9 mouse cellular contexts compared by ENCODE assay signal in genomic region chr5:118108124-118108793, GRCm38 (mm10). TPM values are rescaled to one million over a fixed set of nuclear protein-coding genes. Genes with fewer than 3 reads are reported as not detected.
DNase-seq lines count a peak whose midpoint lies in the region; ATAC-seq and TF ChIP-seq lines count a peak whose summit lies in the region.
"Had no signal": no experiment of that assay in that cellular context is flagged by ENCODE, and none has a peak within 500 bp of the region (broad histone marks: within the 10 kb centered on the region; RNA-seq: fewer than 3 reads in every experiment).

No protein-coding gene starts in this region.

- H3K4me1 ChIP-seq in lung, embryonic 16.5 days (replicated peaks; ENCODE audit: control insufficient read depth, insufficient read depth, low read length) = peaks cover 6% of the 10 kb centered on the region; the same call in 1 of the 2 replicates
- no peaks in the 10 kb centered on the region for H3K4me1 ChIP-seq in lung, postnatal 0 days (ENCODE audit: insufficient read depth, low read depth, low read length)
- H3K4me1 ChIP-seq: liver, embryonic 15.5 days had no signal

- TF ChIP-seq EP300 in lung, postnatal 0 days (IDR thresholded peaks at IDR 0.05) = no peak

- ATAC-seq in lung, embryonic 16.5 days (ENCODE audit: low read depth) = 0 out of 2 replicates have a peak, but pooled peaks have one; percentile 49
- no peak for ATAC-seq in lung, postnatal 0 days
- ATAC-seq in monocyte, adult 5-6 weeks (replicated peaks; ENCODE audit: insufficient number of reproducible peaks, low FRiP score, low TSS enrichment, poor library complexity, severe bottlenecking) = no peak
- ATAC-seq in megakaryocyte-erythroid progenitor cell, adult 5-6 weeks (replicated peaks; ENCODE audit: low FRiP score, low TSS enrichment, poor library complexity, severe bottlenecking) = no peak

- WGBS in lung, embryonic 16.5 days = 77% methylated on average over 17 of the region's 17 CpGs
- WGBS in lung, postnatal 0 days = 84% methylated on average over 17 of the region's 17 CpGs

- H3K27ac ChIP-seq in lung, embryonic 16.5 days (ENCODE audit: low read length) = no peak overlapping the region
- no peak overlapping the region for H3K27ac ChIP-seq in lung, postnatal 0 days (ENCODE audit: low read length)
- H3K27ac ChIP-seq: liver, embryonic 15.5 days had no signal

- H3K4me3 ChIP-seq in lung, embryonic 16.5 days (ENCODE audit: low read length) = no peak overlapping the region
- no peak overlapping the region for H3K4me3 ChIP-seq in lung, postnatal 0 days (ENCODE audit: low read depth, low read length)
- H3K4me3 ChIP-seq: liver, embryonic 15.5 days had no signal

- H3K9ac ChIP-seq in lung, embryonic 16.5 days (ENCODE audit: low read length) = no peak overlapping the region
- H3K9ac ChIP-seq in lung, postnatal 0 days (replicated peaks; ENCODE audit: low read depth) = no peak overlapping the region
- H3K9ac ChIP-seq: liver, embryonic 15.5 days had no signal

- no peak for TF ChIP-seq CTCF in lung, postnatal 0 days (IDR thresholded peaks at IDR 0.05)

- H3K9me3 ChIP-seq in lung, embryonic 16.5 days (ENCODE audit: control insufficient read depth, low read length) = no peaks in the 10 kb centered on the region
- H3K9me3 ChIP-seq in lung, postnatal 0 days (ENCODE audit: low read length) = no peaks in the 10 kb centered on the region
- H3K9me3 ChIP-seq: liver, embryonic 15.5 days had no signal

- H3K27me3 ChIP-seq in lung, embryonic 16.5 days (ENCODE audit: control insufficient read depth, insufficient read depth, low read depth, low read length) = no peaks in the 10 kb centered on the region
- H3K27me3 ChIP-seq in lung, postnatal 0 days (replicated peaks; ENCODE audit: insufficient read depth, low read length) = no peaks in the 10 kb centered on the region
- H3K27me3 ChIP-seq: liver, embryonic 15.5 days had no signal

- no peak overlapping the region for H3K4me2 ChIP-seq in lung, embryonic 16.5 days (ENCODE audit: low read depth, low read length)
- no peak overlapping the region for H3K4me2 ChIP-seq in lung, postnatal 0 days (replicated peaks; ENCODE audit: low read depth, low read length)
- H3K4me2 ChIP-seq: liver, embryonic 15.5 days had no signal

- peaks cover 11% of the 10 kb centered on the region for H3K36me3 ChIP-seq in lung, embryonic 16.5 days (ENCODE audit: control insufficient read depth, insufficient read depth, low read length)
- H3K36me3 ChIP-seq in lung, postnatal 0 days (ENCODE audit: insufficient read depth, low read length) = peaks cover 21% of the 10 kb centered on the region

- no peak for DNase-seq in lung, postnatal 0 days (ENCODE audit: low spot score)
- peak; percentile 93 for DNase-seq in cerebellum, postnatal 36 days
- peak; percentile 43 for DNase-seq in layer of hippocampus, adult 9-10 months (ENCODE audit: low spot score)
- DNase-seq in right cerebral cortex, postnatal 10 days (ENCODE audit: low spot score in 2 of 2) = peak; percentile 83 to 87
- no peak for DNase-seq in kidney, postnatal 14 days

RNA-seq across cellular contexts. Expression of gene Fbxw8, which starts 47.0 kb away (rescaled TPM):
- polyA plus RNA-seq in lung, embryonic 16.5 days (2015; fragmentation: Nextera tagmentation; extraction: Ambion mirVana) = 26.0 and 26.7 TPM in 2 replicates
- 27.9 and 31.0 TPM in 2 replicates for polyA plus RNA-seq in lung, postnatal 0 days (2015; fragmentation: Nextera tagmentation; extraction: Ambion mirVana)
- total RNA-seq in monocyte, adult 5-6 weeks (2017) = 10.3 to 18.2 TPM (median 12.6 TPM) in 3 replicates
- 18.1 and 25.3 TPM in 2 replicates for total RNA-seq in megakaryocyte-erythroid progenitor cell, adult 5-6 weeks (2014; fragmentation: Nextera tagmentation)
- total RNA-seq in megakaryocyte-erythroid progenitor cell, adult 5-6 weeks (2017) = 12.9 and 23.8 TPM in 2 replicates

RNA-seq across cellular contexts. Expression of gene Hrk, which starts 56.2 kb away (rescaled TPM):
- polyA plus RNA-seq in lung, embryonic 16.5 days (2015; fragmentation: Nextera tagmentation; extraction: Ambion mirVana) = 0.08 and 0.10 TPM in 2 replicates
- 0.33 and 0.40 TPM in 2 replicates for polyA plus RNA-seq in lung, postnatal 0 days (2015; fragmentation: Nextera tagmentation; extraction: Ambion mirVana)
- not detected in 3 replicates for total RNA-seq in monocyte, adult 5-6 weeks (2017)
- total RNA-seq in megakaryocyte-erythroid progenitor cell, adult 5-6 weeks (2014; fragmentation: Nextera tagmentation) = not detected in 2 replicates
- not detected in 2 replicates for total RNA-seq in megakaryocyte-erythroid progenitor cell, adult 5-6 weeks (2017)
- polyA plus RNA-seq: liver, embryonic 15.5 days had no signal

Comparison
In these comparisons a context has a peak if more than half of its experiments do, and no peak if none do; other contexts are left out.
1. DNase-seq: peak in cerebellum, postnatal 36 days (2 of 2), layer of hippocampus, adult 9-10 months (single experiment) and right cerebral cortex, postnatal 10 days (2 of 2); none in lung, postnatal 0 days (single experiment) and kidney, postnatal 14 days (single experiment).